Mouse (Mus musculus) B cell, adult 2 months (primary cell): ENCODE measurements around the gene Tspan18.
A peak's percentile ranks its signal among the peaks of the same experiment; 100 is the strongest.

Source experiments
- DNase-seq, 2 experiments: peaks; one replicate each; pipeline ENCODE4 v3.0.0; 2022

Gene Tspan18

GRCm38 (mm10) chr2:93177668-93178312 lies 156.5 kb downstream of the Tspan18 start:
- no peak for DNase-seq

- no peak for DNase-seq
Measured at GRCm38 (mm10) chr2:93176871-93177667, 157.2 kb downstream of the Tspan18 start.

- no peak for DNase-seq
Measured at GRCm38 (mm10) chr2:93176193-93176798, 158.0 kb downstream of the Tspan18 start.

- DNase-seq, result no peak
Measured at GRCm38 (mm10) chr2:93175721-93176120, 158.6 kb downstream of the Tspan18 start.

- DNase-seq, result no peak
Measured at GRCm38 (mm10) chr2:93175278-93175677, 159.0 kb downstream of the Tspan18 start.

- no peak for DNase-seq
Measured at GRCm38 (mm10) chr2:93174159-93174558, 160.1 kb downstream of the Tspan18 start.

- DNase-seq, result no peak
Measured at GRCm38 (mm10) chr2:93172460-93172859, 161.8 kb downstream of the Tspan18 start.

GRCm38 (mm10) chr2:93171929-93172328 lies 162.4 kb downstream of the Tspan18 start:
- DNase-seq, result no peak

- no peak for DNase-seq
Measured at GRCm38 (mm10) chr2:93170845-93171200, 163.5 kb downstream of the Tspan18 start.

- DNase-seq, result no peak
Measured at GRCm38 (mm10) chr2:93170156-93170844, 164.0 kb downstream of the Tspan18 start.

GRCm38 (mm10) chr2:93166734-93167406 lies 167.4 kb downstream of the Tspan18 start:
- DNase-seq, result peak; percentile 73 to 76

GRCm38 (mm10) chr2:93166295-93166694 lies 168.0 kb downstream of the Tspan18 start:
- DNase-seq, result no peak

GRCm38 (mm10) chr2:93163750-93164335 lies 170.5 kb downstream of the Tspan18 start:
- DNase-seq, result no peak

- DNase-seq, result peak; percentile 66 to 70
Measured at GRCm38 (mm10) chr2:93163317-93163716, 171.0 kb downstream of the Tspan18 start.

GRCm38 (mm10) chr2:93162791-93163190 lies 171.5 kb downstream of the Tspan18 start:
- DNase-seq, result peak; percentile 71

GRCm38 (mm10) chr2:93161914-93162664 lies 172.2 kb downstream of the Tspan18 start:
- DNase-seq, result peak; percentile 51 to 54

GRCm38 (mm10) chr2:93160467-93161035 lies 173.8 kb downstream of the Tspan18 start:
- no peak for DNase-seq

GRCm38 (mm10) chr2:93154486-93155032 lies 179.7 kb downstream of the Tspan18 start:
- no peak for DNase-seq

- no peak for DNase-seq
Measured at GRCm38 (mm10) chr2:93153833-93154232, 180.5 kb downstream of the Tspan18 start.

- no peak for DNase-seq
Measured at GRCm38 (mm10) chr2:93152883-93153491, 181.3 kb downstream of the Tspan18 start.
